Comparison of ENCODE assay signal across 7 mouse cellular contexts in genomic region chr13:67609066-67609876, GRCm38 (mm10). TPM values are rescaled to one million over a fixed set of nuclear protein-coding genes. Genes with fewer than 3 reads are reported as not detected.
DNase-seq lines count a peak whose midpoint lies in the region; ATAC-seq and TF ChIP-seq lines count a peak whose summit lies in the region.

Gene Zfp729b, minus strand, starts transcription at chr13:67609707.

- H3K4me2 ChIP-seq in intestine, postnatal 0 days (replicated peaks; ENCODE audit: low read depth) = peak within 1 kb of the TSS; percentile 68
- H3K4me2 ChIP-seq in midbrain, embryonic 12.5 days (replicated peaks) = peak within 1 kb of the TSS; percentile 58

- intact Hi-C loops in left cerebral cortex, postnatal 4 days (cut with DNase I) = no loop called here

- H3K9ac ChIP-seq in intestine, postnatal 0 days (ENCODE audit: low read depth, low read length) = peak within 1 kb of the TSS; percentile 77
- H3K9ac ChIP-seq in midbrain, embryonic 12.5 days (replicated peaks) = peak within 1 kb of the TSS; percentile 60

- H3K36me3 ChIP-seq in embryonic facial prominence, embryonic 10.5 days (replicated peaks) = 0 out of 2 replicates have a peak, but pooled peaks cover 2% of the 10 kb centered on the region
- no peaks in the 10 kb centered on the region for H3K36me3 ChIP-seq in intestine, postnatal 0 days (ENCODE audit: control insufficient read depth, insufficient read depth)
- H3K36me3 ChIP-seq in midbrain, embryonic 12.5 days = no peaks in the 10 kb centered on the region
- H3K36me3 ChIP-seq in small intestine, adult 2 months (ENCODE audit: control insufficient read depth, insufficient read depth, low read length) = no peaks in the 10 kb centered on the region

- H3K27me3 ChIP-seq in embryonic facial prominence, embryonic 10.5 days (replicated peaks; ENCODE audit: low read depth, poor library complexity, severe bottlenecking) = no peaks in the 10 kb centered on the region
- H3K27me3 ChIP-seq in intestine, postnatal 0 days (replicated peaks; ENCODE audit: control insufficient read depth, insufficient read depth, low read length) = no peaks in the 10 kb centered on the region
- H3K27me3 ChIP-seq in midbrain, embryonic 12.5 days = no peaks in the 10 kb centered on the region
- H3K27me3 ChIP-seq in small intestine, adult 2 months (ENCODE audit: control insufficient read depth, insufficient read depth, low read length) = no peaks in the 10 kb centered on the region

- DNase-seq in adrenal gland, postnatal 10 days = peak; percentile 92
- DNase-seq in embryonic facial prominence, embryonic 10.5 days (ENCODE audit: low spot score) = peak; percentile 90
- DNase-seq in gonadal fat pad, adult 2 months (ENCODE audit: low read depth) = peak; percentile 54
- peak; percentile 83 for DNase-seq in left cerebral cortex, postnatal 4 days

- peak within 1 kb of the TSS; percentile 74 for H3K4me3 ChIP-seq in embryonic facial prominence, embryonic 10.5 days
- peak within 1 kb of the TSS; percentile 81 for H3K4me3 ChIP-seq in intestine, postnatal 0 days (ENCODE audit: low read depth, low read length)
- peak within 1 kb of the TSS; percentile 75 for H3K4me3 ChIP-seq in midbrain, embryonic 12.5 days
- H3K4me3 ChIP-seq in small intestine, adult 2 months (ENCODE audit: low read depth, low read length) = peak within 1 kb of the TSS; percentile 91

- H3K4me1 ChIP-seq in embryonic facial prominence, embryonic 10.5 days = peaks cover 6% of the 10 kb centered on the region
- H3K4me1 ChIP-seq in intestine, postnatal 0 days (replicated peaks; ENCODE audit: control insufficient read depth, insufficient read depth, low read length) = no peaks in the 10 kb centered on the region
- H3K4me1 ChIP-seq in midbrain, embryonic 12.5 days = peaks cover 6% of the 10 kb centered on the region; the same call in 1 of the 2 replicates
- H3K4me1 ChIP-seq in small intestine, adult 2 months (ENCODE audit: control insufficient read depth, insufficient read depth, insufficient read length, low read length) = peaks cover 3% of the 10 kb centered on the region; the same call in 1 of the 2 replicates

- ATAC-seq in intestine, postnatal 0 days = peak; percentile 98
- ATAC-seq in midbrain, embryonic 12.5 days (ENCODE audit: low FRiP score, low read depth) = peak; percentile 95

- 0 out of 2 replicates have a peak, but pooled peaks have one; percentile 10 for TF ChIP-seq POLR2A in small intestine, adult 2 months (IDR thresholded peaks at IDR 0.05; ENCODE audit: low read depth, low read length)

- peak within 1 kb of the TSS; percentile 85 for H3K27ac ChIP-seq in embryonic facial prominence, embryonic 10.5 days (replicated peaks)
- peak within 1 kb of the TSS; percentile 90 for H3K27ac ChIP-seq in intestine, postnatal 0 days (ENCODE audit: low read depth, low read length)
- 0 out of 2 replicates have a peak within 1 kb of the TSS, but pooled peaks have one; percentile 58 for H3K27ac ChIP-seq in midbrain, embryonic 12.5 days (replicated peaks)
- peak within 1 kb of the TSS; percentile 66 for H3K27ac ChIP-seq in small intestine, adult 2 months (ENCODE audit: insufficient read depth, low read depth, low read length)

- H3K9me3 ChIP-seq in embryonic facial prominence, embryonic 10.5 days = 0 out of 2 replicates have a peak, but pooled peaks cover 4% of the 10 kb centered on the region
- no peaks in the 10 kb centered on the region for H3K9me3 ChIP-seq in intestine, postnatal 0 days (ENCODE audit: control insufficient read depth)
- H3K9me3 ChIP-seq in midbrain, embryonic 12.5 days = no peaks in the 10 kb centered on the region

- 3% methylated on average over 20 of the region's 20 CpGs for WGBS in embryonic facial prominence, embryonic 10.5 days
- 3% methylated on average over 20 of the region's 20 CpGs for WGBS in intestine, postnatal 0 days
- 3% methylated on average over 20 of the region's 20 CpGs for WGBS in midbrain, embryonic 12.5 days
- WGBS in small intestine, adult 2 months = 1% methylated on average over 20 of the region's 20 CpGs

- TF ChIP-seq CTCF in intestine, postnatal 0 days (IDR thresholded peaks at IDR 0.05; ENCODE audit: low read depth) = peak; percentile 77
- no peak for TF ChIP-seq CTCF in small intestine, adult 2 months (IDR thresholded peaks at IDR 0.05; ENCODE audit: extremely low read depth, insufficient read length, insufficient replicate concordance, low read depth, low read length)

RNA-seq across cellular contexts. Expression of gene Zfp729b, which starts in this region (rescaled TPM):
- 1 to 10 TPM; 7.3 to 8.7 TPM for total RNA-seq in adrenal gland, postnatal 10 days (2021)
- polyA plus RNA-seq in embryonic facial prominence, embryonic 10.5 days (2016; fragmentation: Nextera tagmentation; extraction: Ambion mirVana) = 3.5 and 4.1 TPM in 2 replicates
- polyA plus RNA-seq in gonadal fat pad, adult 2 months (2012; rRNA removed) = 0.80 and 0.92 TPM in 2 replicates
- 1.9 and 2.3 TPM in 2 replicates for polyA plus RNA-seq in intestine, postnatal 0 days (2015; fragmentation: Nextera tagmentation; extraction: Ambion mirVana)
- 10 to 100 TPM; 11.3 to 11.4 TPM for total RNA-seq in left cerebral cortex, postnatal 4 days (2021)
- polyA plus RNA-seq in midbrain, embryonic 12.5 days (2016; fragmentation: Nextera tagmentation; extraction: Ambion mirVana) = 3.4 and 4.1 TPM in 2 replicates
- polyA plus RNA-seq in small intestine, adult 2 months (2012; rRNA removed) = 0.01 and 0.08 TPM in 2 replicates

Comparison
In these comparisons a context has a peak if more than half of its experiments do, and no peak if none do; other contexts are left out.
1. Peak in every context shown above with its lines: DNase-seq, ATAC-seq, H3K4me3 ChIP-seq and H3K27ac ChIP-seq.
2. Peak in DNase-seq in gonadal fat pad, adult 2 months; RNA of the gene not detected or under 1 TPM.